Mouse (Mus musculus) hematopoietic stem cell, adult 5-6 weeks (primary cell): ENCODE measurements around the gene Flvcr2. TPM values are rescaled to one million over a fixed set of nuclear protein-coding genes. Genes with fewer than 3 reads are reported as not detected.

Experiments
- ATAC-seq, 2 experiments: fragments of 125-278 bp in 1 of 2; replicated peaks in 1 of 2; 2 replicates each; pipeline ENCODE4 v1.8.0; 2016 to 2017; ENCODE audit warnings: inconsistent platforms in 2 of 2, mild to moderate bottlenecking in 2 of 2, moderate number of reproducible peaks in 2 of 2, low read depth in 1 of 2, moderate TSS enrichment in 1 of 2; ENCODE audit not compliant: low FRiP score in 2 of 2, poor library complexity in 2 of 2, severe bottlenecking in 2 of 2, insufficient read depth in 1 of 2, low TSS enrichment in 1 of 2
- total RNA-seq: library from RNA; stranded (forward); fragments of 172-1452, 232-1000 nt; gene quantifications from 2 replicates; pipeline ENCODE4 v1.2.3, GENCODE M21; 2017

The Flvcr2 gene
- total RNA-seq, 1 experiment from 2014 or later: 0.45 TPM

DNA sequence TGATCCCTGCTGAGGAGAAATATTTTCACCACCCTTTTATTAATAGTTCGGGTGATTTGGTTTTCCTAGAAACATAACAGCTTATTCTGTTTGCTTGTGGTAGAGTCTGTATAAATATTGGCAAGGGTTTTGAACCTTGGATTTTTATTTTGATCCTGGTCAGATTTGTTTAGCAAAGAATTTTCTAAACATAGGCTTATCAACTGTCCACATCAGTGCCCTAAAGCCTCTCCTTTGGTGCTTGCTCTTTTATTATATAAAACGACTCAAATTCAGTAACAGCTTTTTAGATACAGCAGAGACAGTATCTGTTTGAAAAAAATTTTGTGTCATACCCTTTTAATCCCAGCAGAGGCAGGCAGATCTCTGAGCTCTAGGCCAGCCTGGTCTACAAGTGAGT, 79.5 kb downstream of the Flvcr2 start:
- no peak for ATAC-seq

DNA sequence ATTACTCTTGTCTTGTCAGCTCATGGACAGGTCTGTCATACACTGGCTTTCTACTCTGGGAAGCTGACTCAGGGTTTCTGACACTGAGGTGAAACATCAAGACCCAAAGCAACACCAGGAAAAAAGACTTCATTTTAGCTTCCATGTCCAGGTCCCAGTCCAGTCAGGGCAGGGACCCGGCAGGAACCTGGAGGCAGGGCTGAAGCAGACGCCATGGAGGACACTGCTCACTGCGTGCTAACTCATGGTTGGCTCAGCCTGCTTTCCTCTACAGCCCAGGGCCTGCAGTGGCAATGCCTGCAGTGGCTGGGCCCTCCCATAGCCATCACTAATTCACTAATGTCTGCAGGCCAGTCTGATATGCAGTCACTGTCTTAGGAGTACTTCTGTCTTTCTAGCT, 82.5 kb downstream of the Flvcr2 start:
- ATAC-seq: no peak

DNA sequence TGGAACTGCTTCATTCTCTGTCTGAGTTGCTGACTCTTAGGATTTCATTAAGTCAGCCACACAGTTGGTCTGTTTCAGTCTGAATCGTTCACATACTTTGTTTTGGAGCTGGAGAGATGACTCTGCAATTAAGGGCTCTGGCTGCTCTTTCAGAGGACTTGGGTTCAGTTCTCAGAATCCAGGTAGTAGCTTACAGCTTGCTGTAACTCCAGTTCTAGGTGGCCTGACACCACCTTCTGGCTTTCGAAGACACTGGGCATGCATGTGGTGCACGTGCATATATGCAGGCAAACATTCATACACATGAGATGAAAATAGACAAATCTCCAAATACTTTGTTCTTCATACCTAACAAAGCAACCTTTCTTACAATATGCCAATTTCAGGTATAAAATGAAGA, 83.5 kb downstream of the Flvcr2 start:
- no peak for ATAC-seq

DNA sequence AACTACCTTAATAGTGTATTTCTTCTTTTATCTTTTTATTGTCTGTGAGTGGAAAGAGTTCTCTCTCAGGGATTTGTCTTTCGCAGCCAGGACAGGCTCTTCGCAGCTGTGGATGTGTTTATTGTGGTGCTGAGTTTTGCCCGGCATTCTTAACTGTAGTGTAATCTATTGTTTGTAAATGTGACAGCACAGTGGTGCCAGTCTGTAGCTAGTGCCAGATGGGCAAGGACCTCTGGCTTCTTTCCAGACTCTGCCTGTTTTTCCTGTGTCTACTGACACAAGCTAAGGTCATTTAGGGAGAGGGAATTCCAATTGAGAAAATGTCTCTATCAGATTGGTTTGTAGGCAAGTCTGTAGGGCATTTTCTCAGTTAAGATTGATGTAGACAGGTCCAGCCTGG, 84.4 kb downstream of the Flvcr2 start:
- ATAC-seq: no peak

DNA sequence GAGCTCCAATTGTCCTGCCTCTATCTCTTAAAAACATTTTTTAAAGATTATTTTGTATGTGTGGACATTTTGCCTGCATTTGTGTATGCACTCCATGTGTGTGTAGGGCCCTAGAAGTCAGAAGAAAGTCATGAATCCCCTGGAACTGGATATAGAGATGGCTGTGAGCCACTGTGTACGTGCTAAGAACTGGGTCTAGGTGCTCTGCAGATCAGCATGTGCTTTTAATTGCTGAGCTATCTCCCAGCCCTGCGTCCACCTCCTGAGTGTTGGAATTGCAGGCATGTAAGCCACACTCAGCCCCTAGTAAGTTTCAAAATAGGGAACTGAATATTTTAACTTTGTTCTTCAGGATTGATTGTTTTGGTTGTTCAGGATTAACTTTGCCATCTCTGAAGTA, 88.2 kb downstream of the Flvcr2 start:
- ATAC-seq: no peak

DNA sequence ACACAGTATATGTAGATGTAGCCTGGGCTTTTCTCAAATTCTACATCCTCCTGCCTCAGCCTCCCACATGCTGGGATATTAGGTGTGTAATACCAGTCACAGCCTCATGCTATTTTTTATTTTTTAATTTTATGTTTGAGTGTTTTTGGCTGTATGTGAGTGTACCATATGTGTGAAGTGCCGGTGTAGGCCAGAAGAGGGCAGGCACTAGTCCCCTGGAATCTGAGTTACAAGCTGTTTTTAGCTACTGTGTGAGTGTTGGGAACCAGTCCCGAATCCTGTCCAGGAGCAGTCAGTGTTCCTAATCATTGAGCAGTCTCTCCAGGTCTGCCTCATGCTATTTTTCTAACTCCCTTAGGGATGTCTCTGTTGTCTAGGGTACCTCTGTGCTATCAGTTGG, 91.4 kb downstream of the Flvcr2 start:
- no peak for ATAC-seq

DNA sequence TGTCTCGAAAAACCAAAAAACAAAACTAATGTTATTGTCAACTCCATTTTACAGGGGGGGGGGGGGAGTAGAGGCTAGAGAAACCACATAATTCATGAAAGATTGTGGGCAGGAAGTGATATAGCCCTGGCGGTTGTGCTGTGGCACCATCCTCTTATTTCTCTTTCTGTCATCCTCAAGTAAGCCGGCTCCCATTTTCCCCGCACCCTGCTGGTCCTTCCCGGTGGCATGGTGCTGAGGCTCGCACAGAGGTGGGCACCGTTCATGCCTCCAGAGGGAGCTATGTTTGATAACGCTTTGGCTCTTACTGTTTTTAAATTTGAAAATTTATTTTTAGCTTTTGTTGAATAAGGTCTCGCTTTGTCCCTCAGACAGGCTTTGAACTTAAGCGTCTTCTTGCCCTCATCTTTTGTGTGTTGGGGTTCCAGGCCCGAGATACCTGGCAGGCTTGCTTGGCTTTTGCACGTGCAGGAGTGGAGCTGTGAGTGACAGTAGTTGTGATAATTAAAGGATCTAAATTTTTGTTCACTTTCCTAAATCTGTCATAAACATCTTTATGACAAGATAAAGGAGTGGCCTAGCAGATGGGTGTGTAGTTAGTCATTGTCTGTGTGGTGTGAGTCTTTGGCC, 93.1 kb downstream of the Flvcr2 start:
- no peak; a peak in 1 of 4 replicates for ATAC-seq

DNA sequence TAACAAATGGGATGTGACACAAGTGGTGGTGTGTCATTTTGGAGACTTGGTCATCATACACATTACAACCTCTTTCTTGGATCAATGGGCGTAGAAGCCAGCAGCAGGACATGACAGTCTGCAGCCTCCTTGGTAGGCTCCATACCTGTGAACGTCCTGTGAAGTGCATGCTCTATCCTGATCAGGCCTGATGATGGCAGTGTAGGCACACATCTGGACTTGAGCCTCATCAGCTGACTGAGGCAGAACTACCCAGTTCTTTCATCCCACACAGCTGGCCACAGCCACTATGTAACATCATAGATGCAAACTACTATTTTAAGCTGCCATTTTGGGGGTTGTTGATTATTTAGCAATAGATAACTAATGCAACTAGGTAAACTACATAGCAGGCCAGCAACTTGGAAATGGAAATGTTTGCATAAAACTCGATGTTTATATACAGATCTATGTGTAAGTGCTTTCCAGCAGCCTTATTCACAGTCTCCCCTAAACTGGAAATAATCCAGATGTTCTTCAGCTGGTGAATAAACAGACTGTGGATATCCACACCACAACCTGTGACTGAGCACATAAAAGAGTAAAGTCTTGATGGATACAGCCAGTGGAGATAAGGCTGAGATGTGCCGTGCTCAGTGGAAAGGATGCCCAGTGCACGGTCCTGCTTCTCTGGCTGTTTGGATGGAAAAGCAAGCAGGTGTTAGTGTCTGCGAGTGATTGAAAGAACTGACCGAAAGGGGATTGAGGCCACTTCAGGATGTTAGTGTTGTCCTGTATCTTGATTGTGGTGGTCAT, 102.0 kb downstream of the Flvcr2 start:
- ATAC-seq: peak; percentile 49 to 58; a peak in 2 of 4 replicates

DNA sequence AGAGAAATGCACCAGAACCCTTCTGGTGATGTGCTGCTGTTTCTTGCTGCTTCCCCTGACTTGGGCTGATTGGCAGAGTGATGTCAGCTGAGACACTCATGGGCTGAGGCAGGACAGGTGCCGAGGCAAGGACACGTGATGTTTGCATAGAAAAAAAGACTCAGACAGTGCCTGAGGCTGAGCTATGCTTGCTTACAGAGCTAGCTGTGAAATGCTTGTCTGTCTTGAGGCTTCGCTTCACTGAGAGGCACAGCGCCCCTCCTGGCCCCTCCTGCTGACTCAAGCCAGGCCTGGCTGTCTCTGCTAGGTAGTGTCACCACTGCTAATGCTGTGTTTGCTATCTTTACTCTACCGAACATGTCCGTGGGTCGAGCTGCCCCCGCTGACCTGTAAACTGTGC, 104.3 kb downstream of the Flvcr2 start:
- ATAC-seq: no peak

DNA sequence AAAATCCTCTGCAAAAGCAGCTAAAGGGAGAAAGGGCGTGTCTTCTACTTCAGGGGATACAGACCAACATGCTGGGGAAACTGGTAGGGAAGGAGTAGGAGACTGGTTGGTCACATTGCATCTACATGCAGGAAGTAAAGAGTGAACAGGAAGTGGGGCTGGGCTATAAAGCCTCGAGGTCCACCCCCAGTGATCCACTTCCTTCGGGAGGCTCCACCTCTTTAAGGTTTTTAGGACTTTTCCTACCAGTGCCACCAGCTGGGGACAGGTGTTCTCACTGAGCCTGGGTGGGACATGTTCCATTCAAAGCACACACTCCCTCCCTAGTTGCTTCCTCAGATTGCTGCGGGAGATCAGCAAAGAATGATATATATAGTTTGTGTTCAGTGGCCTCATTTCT, 107.5 kb downstream of the Flvcr2 start:
- ATAC-seq: no peak

DNA sequence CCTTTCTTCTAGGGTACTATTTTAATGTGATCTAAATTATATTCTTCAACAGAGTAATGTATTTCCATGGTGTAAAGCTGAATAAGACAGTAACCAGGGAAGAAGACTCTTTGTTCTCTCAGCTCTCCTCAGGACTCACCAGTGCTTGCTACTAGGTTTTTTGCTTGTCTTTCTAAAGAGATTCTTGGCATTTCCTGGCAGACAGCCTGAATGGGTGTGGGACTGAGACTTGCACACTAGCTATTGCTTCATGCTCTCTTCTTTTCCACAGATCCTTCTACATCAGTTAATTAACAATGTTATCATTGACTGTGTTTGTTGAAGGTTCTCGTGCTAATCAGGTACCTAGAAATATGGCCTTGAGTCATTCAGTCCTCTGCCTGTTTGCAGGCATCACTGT, 107.9 kb downstream of the Flvcr2 start:
- ATAC-seq: no peak

DNA sequence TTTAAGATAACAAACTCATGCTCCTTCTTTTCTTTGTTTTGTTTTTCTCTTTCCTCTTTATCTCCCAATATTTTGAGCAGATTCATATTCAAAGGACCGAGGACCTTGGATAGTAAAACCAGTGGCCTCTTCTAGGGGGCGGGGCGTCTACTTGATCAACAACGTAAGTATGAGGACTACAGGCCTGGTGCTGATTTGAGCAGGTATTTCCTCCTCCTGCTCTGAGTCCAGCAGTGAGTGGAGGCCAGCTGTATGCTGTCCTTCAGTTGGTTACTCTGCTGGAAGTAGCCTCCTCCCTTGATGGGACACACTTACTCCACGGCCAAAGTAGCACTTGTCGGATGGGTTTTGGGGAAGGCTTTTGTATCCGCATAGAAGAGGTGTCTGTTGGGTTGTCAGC, 111.0 kb downstream of the Flvcr2 start:
- ATAC-seq: no peak

DNA sequence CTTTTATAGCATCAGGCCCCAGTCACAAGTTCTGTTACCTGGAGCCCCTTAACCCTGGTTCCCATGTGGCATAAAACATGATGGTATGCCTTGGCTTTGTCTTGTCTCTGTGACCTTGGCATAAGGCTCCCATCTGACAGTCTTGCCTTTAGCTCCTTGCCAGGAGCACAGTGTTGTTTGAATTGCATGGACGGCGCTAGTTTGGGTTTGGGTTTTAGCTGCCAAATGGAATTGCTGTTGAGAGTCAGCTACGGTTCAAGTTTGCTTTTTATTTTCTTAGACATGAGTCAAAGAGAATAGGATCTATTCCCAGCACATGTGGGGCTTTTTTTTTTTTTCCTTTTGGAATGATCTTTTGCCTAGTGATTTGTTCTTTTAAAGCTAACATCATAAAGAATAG, 112.8 kb downstream of the Flvcr2 start:
- no peak for ATAC-seq

DNA sequence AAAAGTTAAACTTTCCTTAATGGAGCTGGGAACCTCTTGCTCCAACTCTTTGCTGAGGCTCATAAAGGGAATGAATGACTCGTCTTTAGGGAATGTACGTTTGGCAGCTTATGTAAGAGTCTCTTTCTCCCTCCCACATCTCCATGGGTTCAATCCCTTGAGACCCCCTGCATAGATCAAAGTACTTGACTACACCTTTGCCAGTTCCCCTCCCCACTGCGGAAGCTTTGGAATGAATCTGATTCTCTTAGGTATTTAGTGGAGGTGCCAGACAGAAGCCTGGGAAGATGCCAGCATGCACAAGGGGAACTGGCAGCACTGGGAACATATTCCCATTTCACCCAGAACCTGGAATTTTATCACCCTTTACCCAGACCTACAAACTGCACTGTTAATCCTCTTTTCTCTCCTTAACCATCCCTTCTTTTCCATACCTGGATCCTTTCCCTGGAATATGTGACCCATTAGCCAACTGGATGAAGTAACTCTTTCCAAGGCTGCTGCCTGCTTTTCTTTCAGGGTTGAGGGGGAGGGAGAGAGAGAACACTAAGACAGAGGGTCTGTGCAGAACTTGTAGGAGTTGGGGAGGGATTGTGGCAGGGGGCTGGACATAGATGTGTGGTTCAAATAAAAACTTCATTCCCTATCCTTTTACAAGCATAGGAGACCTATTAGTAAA, 113.3 kb downstream of the Flvcr2 start:
- no peak for ATAC-seq

DNA sequence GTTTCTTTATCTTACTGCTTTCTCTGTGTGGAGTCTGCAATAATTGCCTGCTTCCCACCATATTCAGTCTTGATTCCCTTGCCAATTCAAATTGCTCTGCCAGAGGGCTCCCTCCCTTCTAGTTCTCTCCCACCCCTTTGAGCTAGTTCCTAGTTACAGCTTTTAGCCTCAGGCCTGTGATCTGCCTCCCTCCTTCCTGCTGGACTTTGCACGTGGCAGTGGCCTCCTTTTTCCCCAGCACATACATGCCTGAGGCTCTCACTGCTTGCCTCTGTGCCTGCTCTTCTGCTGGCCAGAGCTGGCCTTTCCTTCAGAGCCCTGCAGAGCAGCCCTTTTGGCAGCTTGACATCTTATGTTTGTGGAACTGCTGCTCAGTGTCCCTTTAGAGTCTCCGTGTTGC, 116.2 kb downstream of the Flvcr2 start:
- ATAC-seq: no peak
